Mouse (Mus musculus) G1E (cell line): Measurements from ENCODE around the gene Tec.

Experiments used
- CTCF ChIP-seq: IDR thresholded peaks from 2 replicates; pipeline ENCODE4 v1.5.1; 2012; ENCODE audit warnings: low read depth, low read length, inconsistent platforms, mixed read lengths
- POLR2AphosphoS5 ChIP-seq: IDR thresholded peaks from 2 replicates; pipeline ENCODE4 v1.6.1; 2012; ENCODE audit warnings: low read depth, low read length, inconsistent platforms; ENCODE audit not compliant: insufficient replicate concordance
- TAL1 ChIP-seq: conservative IDR thresholded peaks from 2 replicates; pipeline ENCODE4 v1.6.1; 2012; ENCODE audit warnings: low read depth, low read length, inconsistent platforms, mixed read lengths

DNA sequence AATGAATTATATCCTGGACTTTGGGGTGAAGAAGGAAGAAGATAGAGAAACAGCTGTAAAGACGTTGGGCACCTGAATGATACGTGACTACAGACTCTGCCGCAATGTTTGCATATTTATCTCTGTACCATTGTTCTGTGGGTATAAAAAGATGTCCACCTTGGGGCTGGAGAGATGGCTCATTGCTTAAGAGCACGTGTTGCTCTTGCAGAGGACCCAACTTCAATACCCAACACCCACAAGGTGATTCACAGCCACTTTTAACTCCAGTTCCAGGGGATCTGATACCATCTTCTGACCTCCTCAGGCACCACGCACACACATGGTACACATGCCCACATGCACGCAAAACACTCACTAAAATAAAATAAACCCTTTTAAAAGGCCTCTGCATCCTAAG is 52.9 kb downstream of the Tec start:
- TF ChIP-seq CTCF = no peak
- TF ChIP-seq POLR2AphosphoS5 = no peak
- TF ChIP-seq TAL1 = no peak
